Mouse (Mus musculus) embryo, embryonic 9.5 days (tissue): ENCODE data around the gene Clpx.
"Not testable (repeated sequence)": the region's sequence is repeated elsewhere in the genome, so short reads cannot be mapped to it uniquely, and the experiment has no call there.

Experiments
- DNase-seq: peaks from one replicate; pipeline ENCODE4 v3.0.0-alpha.2; 2017; ENCODE audit errors: extremely low spot score

Gene Clpx

DNA sequence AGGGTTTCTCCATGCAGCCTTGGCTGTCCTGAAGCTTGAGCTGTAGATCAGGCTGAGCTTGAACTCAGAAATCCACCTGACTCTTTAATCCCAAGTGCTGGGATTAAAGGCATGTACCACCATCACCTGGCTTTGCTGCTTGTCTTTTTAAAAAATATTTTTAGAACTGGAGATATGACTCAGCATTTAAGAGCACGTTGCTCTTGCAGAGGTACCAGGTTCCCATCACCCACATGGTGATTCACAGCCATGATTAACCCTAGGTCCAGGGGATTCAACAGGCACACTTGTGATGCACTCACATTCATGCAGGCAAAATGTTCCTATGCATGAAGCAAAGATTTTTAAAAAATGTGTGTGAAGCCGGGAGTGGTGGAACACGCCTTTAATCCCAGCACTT, 1.6 kb upstream of the Clpx start:
- DNase-seq = no peak

DNA sequence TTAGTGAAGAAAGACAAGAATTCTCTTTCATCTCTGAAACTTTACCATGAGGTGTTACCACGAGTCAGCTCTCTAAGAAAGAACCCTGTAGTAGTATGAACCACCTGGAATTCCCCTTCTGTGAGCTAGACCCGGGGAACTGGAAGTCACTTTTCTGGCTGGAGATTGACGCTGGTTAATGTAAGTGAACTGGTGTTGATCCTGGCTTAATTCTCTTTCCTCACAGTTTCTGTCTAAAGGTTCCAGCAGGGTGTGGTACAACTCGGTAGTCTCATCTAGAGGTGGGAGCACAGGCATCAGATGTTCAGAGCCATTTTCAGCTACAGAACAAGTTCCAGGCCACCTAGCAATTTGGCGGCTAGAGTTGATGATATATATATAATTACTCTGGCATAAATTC, 941 bp upstream of the Clpx start:
- DNase-seq = peak; percentile 12

DNA sequence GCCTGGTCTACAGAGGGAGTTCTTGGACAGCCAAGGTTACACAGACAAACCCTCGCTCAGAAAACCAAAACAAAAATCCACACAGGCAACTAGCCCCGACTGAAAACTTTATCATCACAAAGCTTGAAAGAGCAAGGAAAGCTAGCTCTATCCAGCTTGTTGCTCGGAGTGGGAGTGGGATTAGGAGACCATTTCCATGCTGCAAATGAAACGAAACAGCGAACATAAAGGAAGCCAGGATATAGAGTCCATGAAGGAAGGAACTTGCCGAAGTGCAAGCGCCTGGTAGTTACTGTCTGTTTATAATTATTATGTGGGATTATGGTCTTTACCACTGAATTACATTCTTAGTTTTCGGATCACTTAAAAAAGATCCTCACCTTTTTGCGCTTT, 484 bp upstream of the Clpx start:
- no peak for DNase-seq

DNA sequence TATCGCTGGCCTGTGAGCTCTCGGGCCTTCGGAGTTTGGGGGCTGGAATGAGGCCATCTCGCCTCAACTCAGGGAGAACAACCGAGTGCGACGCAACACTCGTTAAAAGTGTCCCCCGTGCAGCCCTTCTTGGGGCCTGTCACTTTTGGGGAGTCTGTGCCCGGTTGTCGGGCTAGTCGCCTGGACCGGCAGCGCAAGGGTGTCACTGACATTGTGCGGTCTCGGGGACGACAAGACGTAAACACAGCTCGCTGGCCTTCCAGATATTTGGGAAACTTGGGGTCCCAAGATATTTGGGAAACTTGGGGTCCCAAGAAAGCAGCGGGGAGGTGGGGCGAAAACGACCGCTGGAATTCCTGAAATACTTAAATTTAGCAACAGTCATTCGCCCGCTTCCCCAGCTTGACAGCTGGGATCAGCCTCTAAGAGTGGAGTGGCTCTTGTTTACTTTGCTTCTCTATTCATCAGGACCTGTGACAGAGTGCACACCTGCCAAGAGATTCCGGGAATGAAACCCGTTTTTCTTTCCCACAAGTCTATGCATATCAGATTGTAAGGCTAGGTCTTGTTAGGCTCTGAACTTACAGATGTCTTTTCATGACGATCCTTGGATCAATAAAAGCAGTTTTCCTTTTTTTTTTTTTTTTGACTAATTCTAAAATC, 787 bp downstream of the Clpx start:
- no peak for DNase-seq

DNA sequence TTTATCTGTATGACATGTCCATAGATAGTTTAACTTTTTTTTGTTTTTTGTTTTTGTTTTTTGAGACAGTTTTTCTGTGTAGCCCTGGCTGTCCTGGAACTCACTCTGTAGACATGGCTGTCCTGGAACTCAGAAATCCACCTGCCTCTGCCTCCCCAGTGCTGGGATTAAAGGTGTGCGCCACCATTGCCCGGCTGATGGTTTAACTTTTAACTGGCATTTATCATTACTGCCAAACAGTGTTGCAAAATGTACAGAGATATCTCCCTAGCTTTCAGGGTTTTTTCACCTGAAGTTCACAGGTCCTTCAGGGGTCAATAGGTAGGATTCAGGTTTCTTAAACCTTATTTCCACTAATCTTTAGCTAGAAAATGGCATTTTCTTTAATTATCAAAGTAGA, 3.0 kb downstream of the Clpx start:
- no peak for DNase-seq

DNA sequence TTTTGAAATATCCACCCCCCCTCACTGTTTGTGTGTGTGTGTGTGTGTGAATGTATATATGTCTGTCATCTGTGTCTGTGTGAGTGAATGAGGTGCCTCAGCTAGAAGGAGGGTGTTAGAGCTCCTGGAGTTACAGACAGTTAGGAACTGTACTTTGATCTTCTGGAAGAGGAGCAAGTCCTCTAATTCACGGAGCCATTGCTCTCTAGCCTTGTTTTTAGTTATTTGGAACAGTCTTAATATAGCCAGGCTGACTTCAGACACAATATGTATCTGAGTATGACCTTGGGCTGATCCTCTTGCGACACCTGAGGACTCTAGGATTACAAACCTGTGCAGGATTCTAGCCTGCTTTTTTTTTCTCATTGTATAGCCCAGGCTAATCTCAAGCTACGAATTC, 4.7 kb downstream of the Clpx start:
- no peak for DNase-seq

DNA sequence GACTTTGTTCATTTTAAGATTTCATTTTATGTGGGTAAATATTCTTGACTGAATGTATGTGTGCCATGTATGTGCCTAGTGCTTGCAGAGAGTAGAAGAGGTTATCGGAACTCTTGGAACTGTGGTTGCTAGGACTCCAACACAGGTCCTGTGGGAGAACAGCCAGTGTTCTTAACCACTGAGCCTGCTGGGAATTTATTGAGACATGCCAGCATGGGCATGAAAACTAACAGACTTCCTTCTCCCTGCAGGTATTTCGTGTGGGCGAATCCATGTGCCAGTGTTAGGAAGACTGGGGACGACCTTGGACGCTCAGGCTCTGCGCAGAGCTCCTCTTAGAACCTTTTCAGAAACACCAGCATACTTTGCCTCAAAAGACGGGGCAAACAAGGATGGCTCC, 5.6 kb downstream of the Clpx start:
- DNase-seq = no peak

DNA sequence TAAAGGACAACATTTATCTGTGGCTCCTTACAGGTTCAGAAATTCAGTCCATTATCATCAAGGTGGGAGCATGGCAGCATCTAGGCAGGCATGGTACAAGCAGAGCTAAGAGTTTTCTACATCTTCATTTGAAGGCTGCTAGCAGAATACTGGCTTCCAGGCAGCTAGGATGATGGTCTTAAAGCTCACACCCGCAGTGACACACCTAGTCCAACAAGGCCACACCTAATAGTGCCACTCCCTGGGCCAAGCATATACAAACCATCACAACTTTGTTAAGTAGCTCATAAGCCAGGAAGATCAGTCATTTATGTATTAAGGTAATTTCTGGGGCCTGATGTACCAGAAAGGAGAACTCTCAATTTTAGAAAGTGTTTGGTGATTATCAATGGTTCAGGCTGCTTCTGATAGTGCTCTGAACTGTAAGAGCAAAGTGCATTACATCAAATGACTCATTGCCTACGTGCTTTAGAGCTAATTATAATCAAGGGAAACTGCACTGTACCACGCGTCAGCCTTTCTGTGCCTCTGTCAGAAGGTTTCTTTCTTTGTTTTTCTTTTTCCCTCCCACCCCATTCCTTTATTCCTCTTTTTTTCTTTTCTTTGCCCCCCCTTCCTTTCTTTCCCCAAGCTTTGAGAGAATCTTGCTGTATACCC, 8.4 kb downstream of the Clpx start:
- DNase-seq = no peak

DNA sequence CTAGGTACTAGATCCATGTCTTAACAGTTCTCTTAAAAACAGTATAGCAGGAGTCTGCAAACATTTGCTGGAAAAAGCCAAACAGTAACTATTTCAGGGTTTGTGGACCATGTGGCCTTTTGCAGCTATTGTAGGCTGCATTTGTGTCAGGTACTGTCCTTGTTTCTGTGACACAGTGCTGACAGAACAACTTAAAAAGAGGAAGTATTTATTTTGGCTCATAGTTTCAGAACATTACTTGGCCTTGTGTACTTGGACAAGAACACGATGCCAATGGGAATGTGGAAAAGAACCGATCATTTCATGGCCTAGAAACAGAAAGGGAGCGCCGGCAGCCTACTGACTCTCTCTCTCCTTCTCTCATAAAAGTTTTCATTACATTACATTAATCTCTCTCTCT, 9.5 kb downstream of the Clpx start:
- DNase-seq = no peak

DNA sequence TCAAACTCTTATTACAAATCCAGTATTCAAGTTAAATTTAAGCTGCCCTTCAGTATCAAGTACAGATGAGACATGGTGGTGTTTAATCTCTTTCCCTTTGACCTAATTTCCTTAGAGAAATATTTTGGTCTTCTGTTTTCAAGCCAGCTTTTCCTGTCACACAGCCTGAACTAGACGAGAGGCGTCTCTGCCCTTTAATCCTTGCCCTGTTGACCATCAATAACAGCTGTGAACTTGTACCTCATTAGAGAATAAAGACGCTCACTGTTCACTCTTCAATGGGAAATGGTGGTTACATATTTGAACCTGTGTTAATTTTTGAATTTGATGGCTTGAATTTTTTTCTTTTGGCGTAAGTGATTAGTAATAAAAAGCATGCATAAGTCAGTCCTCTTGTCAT, 10.2 kb downstream of the Clpx start:
- no peak for DNase-seq

DNA sequence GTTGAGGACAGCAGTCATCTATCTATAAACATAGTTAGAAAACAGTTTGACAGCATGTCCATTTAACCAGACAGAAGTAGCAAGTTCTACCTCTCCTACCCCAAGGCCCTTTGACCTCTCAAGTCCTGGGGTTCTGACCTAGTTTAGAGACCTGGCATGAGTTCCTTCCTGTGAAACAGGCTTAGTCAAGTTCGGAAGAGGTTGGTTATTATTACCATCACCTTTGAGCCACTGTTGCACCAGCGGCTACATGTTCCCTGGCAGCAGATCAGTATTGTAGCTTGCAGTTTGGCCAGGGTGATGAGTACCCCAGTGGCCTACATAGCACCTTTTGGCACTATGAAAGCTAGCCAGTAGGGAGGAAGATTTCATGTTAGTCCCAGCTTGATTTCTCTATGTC, 12.6 kb downstream of the Clpx start:
- DNase-seq = no peak

DNA sequence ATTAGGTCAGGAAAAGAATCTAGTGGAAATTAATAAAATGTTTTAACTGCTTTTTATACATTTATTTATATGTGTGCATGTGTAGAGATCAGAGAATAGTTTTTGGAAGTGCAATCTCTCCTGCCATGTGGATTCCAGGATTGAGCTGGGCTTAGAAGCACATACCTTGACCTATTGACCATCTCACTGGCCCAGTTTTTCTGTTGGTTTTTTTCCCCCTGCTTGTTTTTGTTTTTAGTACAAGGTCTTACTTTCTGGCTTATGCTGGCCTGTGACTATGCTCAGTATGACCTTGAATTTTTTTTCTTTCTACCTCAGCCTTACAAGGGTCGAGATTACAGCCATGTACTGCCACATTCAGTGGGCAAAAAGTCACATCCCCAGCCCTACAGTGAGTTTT, 14.0 kb downstream of the Clpx start:
- no peak for DNase-seq

DNA sequence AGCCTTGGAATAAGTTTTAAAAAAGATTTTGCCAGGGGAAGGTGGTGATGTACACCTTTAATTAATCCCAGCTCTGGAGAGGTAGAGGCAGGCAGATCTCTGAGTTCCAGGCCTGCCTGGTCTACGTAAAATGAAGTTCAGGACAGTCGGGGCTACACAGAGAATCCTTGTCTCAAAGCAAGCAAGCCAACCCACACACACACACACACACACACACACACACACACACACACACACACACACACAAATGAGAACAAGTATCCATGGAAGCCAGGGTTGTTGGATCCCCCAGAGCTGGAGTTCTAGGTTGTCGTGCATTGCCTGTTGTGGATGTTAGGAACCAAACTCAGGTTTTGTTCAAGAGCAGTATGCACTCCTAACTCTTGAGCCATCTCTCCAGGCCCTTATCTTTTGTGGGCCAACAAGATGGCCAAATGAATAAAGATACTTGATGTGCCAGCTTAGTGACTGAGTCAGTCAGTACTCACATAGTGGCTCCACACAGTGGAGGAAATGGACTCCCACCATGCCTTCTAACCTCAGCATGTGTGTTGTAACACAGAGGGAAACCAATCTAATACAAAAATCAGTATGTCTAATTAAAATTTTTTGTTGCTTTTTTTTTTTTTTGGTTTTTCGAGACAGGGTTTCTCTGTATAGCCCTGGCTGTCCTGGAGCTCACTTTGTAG, 18.8 kb downstream of the Clpx start:
- no peak for DNase-seq

DNA sequence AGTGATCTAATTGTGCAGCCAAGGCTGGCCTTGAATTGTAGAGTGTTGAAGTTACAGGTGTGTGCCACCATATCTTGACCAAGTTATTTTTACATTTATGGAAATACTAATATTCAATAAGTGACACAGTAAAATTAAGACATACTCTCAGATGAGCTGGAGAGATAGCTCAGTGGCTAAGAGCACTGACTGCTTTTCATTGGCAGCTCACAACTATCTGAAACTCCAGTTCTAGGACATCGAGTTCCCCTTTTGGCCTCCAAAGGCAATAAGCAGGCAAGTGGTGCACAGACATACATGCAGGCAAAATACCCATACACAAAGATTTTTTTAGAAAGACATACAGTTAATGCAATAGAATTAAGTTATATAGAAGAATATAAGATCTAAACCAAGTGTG, 19.8 kb downstream of the Clpx start:
- DNase-seq = no peak

DNA sequence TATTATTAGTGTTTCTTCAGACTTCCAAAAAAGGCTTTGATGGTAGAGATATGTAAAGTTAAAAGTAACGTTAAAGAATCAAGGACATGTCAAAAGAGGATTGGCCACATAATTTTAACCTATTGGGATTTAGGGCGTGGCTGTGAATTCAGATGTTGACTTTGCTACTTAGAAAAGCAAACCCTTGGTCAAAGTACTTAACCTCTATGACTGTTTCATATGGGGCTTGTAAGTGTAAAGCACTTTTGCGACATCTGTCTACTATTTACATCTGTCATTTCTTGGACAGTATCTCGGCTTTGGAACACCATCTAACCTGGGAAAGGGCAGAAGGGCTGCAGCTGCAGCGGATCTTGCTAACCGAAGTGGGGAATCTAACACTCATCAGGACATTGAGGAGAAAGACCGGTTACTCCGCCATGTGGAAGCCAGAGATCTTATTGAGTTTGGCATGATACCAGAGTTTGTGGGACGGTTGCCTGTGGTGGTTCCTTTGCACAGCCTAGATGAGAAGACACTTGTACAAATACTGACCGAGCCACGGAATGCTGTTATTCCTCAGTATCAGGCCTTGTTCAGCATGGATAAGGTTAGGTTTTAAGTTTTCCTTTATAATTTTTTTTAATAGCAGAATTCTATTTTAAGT, 28.3 kb downstream of the Clpx start:
- DNase-seq = no peak

DNA sequence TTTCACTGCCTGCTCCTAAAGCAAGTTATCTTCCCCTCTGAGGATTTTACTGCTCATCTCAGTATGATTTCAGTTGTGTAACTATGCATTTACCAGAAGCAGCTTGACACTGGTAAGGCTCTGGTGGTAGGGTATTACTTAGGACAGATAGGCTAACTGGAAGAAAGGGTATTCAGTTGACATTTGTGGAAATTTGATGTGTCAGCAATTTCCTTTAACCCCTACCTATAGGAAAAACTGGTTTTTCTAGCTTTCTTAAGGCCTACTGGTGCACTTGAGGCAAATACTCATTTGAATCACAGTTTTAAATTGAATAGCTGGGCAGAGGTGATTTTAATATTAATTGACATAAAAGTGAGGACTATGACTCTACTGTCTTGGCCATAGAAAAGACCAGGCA, 31.9 kb downstream of the Clpx start:
- no peak for DNase-seq

DNA sequence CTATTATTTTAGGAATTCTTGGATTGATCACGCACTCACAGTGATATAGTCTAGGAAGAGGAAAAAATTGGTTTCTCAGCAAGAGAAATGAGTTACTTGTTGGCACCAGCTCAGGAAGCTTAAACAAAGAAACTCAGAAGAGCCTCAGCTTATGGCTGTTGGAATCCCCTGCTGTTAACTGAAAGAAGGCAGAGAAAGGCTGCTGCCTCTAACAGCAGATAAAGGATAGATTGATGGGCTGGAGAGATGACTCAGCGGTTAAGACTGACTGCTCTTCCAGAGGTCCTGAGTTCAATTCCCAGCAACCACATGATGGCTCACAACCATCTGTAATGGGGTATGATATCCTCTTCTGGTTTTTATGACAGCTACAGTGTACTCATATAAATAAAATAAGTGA, 33.3 kb downstream of the Clpx start:
- no peak for DNase-seq

DNA sequence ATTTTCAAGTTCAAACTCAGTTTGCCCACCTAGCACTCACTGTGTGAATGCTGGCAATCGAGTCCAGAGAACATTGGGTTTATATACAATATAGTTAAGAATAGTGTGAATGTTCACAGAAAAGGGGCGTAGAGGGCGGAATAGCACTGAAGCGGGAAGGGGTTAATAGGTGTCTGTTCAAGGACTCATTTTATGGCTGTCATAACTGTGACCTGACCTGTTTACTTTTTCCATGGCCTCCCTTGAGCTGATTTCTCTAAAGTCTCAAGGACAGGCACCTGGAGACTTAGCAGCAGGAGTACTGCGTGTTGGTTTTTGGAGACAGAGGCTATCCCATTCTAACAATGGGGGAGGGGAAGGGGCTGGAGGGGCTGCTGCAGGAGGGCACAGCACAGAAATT, 39.9 kb downstream of the Clpx start:
- DNase-seq = no peak

DNA sequence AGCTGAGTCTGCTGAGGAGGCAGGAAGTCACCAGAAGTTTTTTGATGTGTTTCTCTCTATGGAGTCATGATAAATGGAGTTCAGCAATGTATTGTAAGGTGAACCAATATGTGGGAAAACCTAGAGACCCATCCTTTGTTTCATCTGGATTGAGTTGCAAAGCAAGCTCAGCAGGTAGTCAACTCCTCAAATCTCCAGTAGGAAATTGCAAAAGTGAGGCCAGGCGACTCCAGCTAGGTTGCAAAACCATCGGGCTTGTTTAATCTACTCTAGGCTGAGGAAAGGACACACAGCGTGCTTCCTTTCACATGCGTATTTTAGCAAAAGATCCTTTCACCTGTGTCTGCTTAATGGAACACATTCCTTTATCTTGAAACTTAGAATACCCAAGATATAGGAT, 45.1 kb downstream of the Clpx start:
- DNase-seq = no peak

DNA sequence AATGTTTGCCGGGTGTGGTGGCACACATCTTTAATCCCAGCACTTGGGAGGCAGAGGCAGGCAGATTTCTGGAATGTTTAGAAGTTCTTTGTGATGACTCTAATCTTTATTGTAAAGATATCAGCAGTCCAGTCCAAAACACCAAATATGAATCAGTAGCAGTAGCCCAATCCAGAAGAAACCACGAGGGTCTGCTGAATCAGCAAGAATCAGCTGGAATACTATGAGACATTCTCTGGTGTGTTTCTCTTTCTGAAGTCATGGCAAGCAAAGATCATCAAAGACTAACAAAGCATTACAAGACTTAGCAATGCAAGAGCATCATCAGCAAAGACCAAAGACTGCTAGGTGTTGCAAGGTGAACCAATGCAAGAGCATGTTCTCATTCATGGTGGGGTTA, 46.4 kb downstream of the Clpx start:
- DNase-seq = no peak

DNA sequence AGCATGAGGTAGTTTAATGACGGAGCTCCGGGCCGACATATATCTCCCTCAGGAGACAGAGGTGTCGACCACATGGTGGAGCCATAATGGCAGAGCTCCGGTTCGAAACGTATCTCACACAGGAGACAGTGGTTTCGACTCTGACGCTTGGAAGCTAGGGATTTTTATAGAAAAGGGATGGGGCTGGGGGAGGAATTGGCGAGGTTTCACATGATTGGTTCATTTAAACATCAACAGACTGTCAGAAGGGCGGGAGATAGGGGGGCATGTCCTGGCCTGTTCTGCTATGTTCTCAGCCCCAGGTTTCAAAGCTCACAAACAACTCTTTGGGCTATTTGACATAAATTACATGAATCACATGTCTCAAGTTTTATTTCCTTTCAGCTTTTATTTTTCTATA, 51.4 kb downstream of the Clpx start:
- not testable (repeated sequence) for DNase-seq

DNA sequence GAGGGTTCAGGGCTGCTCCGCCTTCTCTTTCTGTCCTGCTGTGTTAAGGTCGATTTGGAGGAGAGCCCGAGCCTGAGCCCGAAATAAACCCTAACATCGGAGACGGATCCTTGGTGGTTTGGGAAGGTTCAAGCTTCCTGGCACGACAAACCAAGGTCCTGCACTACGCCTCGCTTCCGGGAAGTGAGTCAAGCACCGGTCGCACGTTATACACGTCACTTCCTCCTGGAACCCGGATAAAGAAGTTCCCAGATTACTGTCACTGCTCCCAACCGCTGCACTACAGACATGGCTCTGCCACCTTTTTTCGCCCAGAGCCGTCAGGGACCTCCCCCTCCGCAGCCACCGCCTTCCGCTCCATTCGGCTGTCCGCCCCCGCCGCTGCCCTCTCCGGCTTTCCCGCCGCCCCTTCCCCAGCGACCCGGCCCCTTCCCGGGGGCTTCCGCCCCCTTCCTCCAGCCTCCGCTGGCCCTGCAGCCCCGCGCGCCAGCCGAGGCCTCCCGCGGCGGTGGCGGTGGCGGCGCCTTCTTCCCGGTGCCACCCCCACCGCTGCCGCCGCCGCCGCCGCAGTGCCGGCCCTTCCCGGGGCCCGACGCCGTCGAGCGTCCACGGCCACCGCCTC, 51.9 kb downstream of the Clpx start, which contains the start of gene Pdcd7:
TSS of gene Pdcd7 (plus strand) at position 251 of the 622 bp plus-strand sequence.
- DNase-seq = peak; percentile 91
